Mouse (Mus musculus): ENCODE results near the gene Arpp19.

DNA sequence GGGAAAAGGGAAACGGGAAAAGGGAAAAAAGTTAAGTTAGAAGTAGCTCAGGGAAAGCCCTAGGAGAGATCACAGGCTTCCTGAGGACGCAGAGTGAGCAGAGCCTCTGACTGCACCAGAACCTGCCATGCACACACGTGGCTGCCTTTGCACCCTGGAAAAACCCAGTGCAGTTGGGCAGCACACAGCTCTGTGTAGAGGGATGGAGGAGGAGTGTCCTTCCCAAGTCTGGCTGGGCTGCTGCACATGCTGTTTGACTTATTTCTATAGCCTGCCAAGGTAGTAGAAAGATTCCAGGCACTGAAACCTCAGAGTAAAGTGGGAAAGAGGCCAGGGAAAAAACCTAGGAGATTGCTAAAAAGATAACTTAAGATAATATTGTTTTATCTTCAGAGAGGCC, 35.2 kb upstream of the Arpp19 start:
- TF ChIP-seq POLR2A (IDR thresholded peaks at IDR 0.05; ENCODE audit: borderline replicate concordance, extremely low read depth, insufficient read depth, insufficient read length, poor library complexity, severe bottlenecking) (no peak), CTCF (IDR thresholded peaks at IDR 0.05; ENCODE audit: borderline replicate concordance, extremely low read depth, insufficient read depth, insufficient read length) (no peak)
